Mouse (Mus musculus): ENCODE data around the gene Clmn.

DNA sequence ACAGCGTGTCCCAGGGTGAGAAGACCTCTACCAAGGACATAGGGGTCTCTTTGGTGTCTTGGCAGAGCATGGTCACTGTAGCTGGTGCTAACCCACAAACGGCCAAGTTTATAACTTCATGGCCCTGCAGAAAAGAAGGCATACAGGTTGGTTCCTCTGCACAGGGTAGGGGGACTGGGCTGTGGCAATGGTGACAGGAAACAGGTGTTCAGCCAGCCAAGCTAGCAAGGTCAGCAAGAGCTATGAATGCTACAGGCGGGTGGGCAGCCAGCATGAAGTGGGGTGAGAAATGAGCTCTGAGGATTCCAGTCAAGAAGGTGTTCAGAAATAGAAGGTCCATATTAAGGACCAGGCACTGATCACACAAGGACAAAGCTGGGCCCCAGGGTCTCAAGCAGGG, 48.1 kb upstream of the Clmn start:
- TF ChIP-seq GATA1 (IDR thresholded peaks at IDR 0.05; ENCODE audit: low read length) (no peak), TAL1 (IDR thresholded peaks at IDR 0.05; ENCODE audit: low read length) (no peak)
